Mouse (Mus musculus): Measurements from ENCODE around the gene Selenop. TPM values are rescaled to one million over a fixed set of nuclear protein-coding genes. Genes with fewer than 3 reads are reported as not detected.
A peak's percentile ranks its signal among the peaks of the same experiment; 100 is the strongest.

Gene Selenop
- polyA plus RNA-seq, 1 experiment from 2014 or later: 245 TPM

- no peaks in the 10 kb centered on the region for H3K4me1 ChIP-seq
- H3K9me3 ChIP-seq (replicated peaks): no peaks in the 10 kb centered on the region
- H3K36me3 ChIP-seq: no peaks in the 10 kb centered on the region
- H3K4me2 ChIP-seq: no peak overlapping the region
- 62% methylated on average over 2 of the region's 2 CpGs for WGBS (ENCODE audit: insufficient replicate concordance)
- no peak for ATAC-seq
- H3K9ac ChIP-seq: no peak overlapping the region
- H3K4me3 ChIP-seq: no peak overlapping the region
- peak overlapping the region; percentile 12; the same call in 1 of the 2 replicates for H3K27ac ChIP-seq
- H3K27me3 ChIP-seq (replicated peaks): no peaks in the 10 kb centered on the region
Observed at GRCm38 (mm10) chr15:3250620-3251019, 17.7 kb upstream of the Selenop start.

GRCm38 (mm10) chr15:3251031-3251717, 17.2 kb upstream of the Selenop start:
- no peak; the same call in 1 of the 2 replicates for ATAC-seq
- no peak overlapping the region for H3K4me2 ChIP-seq
- H3K27ac ChIP-seq: peak overlapping the region; percentile 48; the same call in 1 of the 2 replicates
- WGBS (ENCODE audit: insufficient replicate concordance): 61% methylated on average over 3 of the region's 3 CpGs
- H3K27me3 ChIP-seq (replicated peaks): no peaks in the 10 kb centered on the region
- no peaks in the 10 kb centered on the region for H3K36me3 ChIP-seq
- H3K9ac ChIP-seq: no peak overlapping the region
- H3K4me3 ChIP-seq: no peak overlapping the region
- no peaks in the 10 kb centered on the region for H3K4me1 ChIP-seq
- no peaks in the 10 kb centered on the region for H3K9me3 ChIP-seq (replicated peaks)

GRCm38 (mm10) chr15:3251718-3252067, 16.7 kb upstream of the Selenop start:
- Histone ChIP-seq H3K4me1 (no peaks in the 10 kb centered on the region), H3K4me3 (no peak overlapping the region), H3K27me3 (replicated peaks) (no peaks in the 10 kb centered on the region), H3K27ac (no peak overlapping the region), H3K36me3 (no peaks in the 10 kb centered on the region), H3K4me2 (no peak overlapping the region), H3K9me3 (replicated peaks) (no peaks in the 10 kb centered on the region), H3K9ac (no peak overlapping the region)
- no peak for ATAC-seq

GRCm38 (mm10) chr15:3259025-3259424, 9.3 kb upstream of the Selenop start:
- H3K9ac ChIP-seq: no peak overlapping the region
- H3K9me3 ChIP-seq (replicated peaks): no peaks in the 10 kb centered on the region
- WGBS (ENCODE audit: insufficient replicate concordance): 33% methylated on average over 1 of the region's 1 CpGs
- H3K4me3 ChIP-seq: no peak overlapping the region
- ATAC-seq: no peak
- H3K27ac ChIP-seq: no peak overlapping the region
- H3K27me3 ChIP-seq (replicated peaks): no peaks in the 10 kb centered on the region
- H3K4me1 ChIP-seq: no peaks in the 10 kb centered on the region
- H3K36me3 ChIP-seq: no peaks in the 10 kb centered on the region
- H3K4me2 ChIP-seq: no peak overlapping the region

GRCm38 (mm10) chr15:3260309-3260708, 8.0 kb upstream of the Selenop start:
- Histone ChIP-seq H3K9me3 (replicated peaks) (no peaks in the 10 kb centered on the region), H3K4me1 (no peaks in the 10 kb centered on the region), H3K36me3 (no peaks in the 10 kb centered on the region), H3K27ac (no peak overlapping the region), H3K4me3 (no peak overlapping the region), H3K27me3 (replicated peaks) (no peaks in the 10 kb centered on the region), H3K4me2 (no peak overlapping the region), H3K9ac (no peak overlapping the region)
- ATAC-seq: no peak
- 72% methylated on average over 4 of the region's 4 CpGs for WGBS (ENCODE audit: insufficient replicate concordance)

GRCm38 (mm10) chr15:3262883-3263282, 5.5 kb upstream of the Selenop start:
- H3K4me1 ChIP-seq: no peaks in the 10 kb centered on the region
- H3K27me3 ChIP-seq (replicated peaks): no peaks in the 10 kb centered on the region
- WGBS (ENCODE audit: insufficient replicate concordance): 56% methylated on average over 3 of the region's 3 CpGs

GRCm38 (mm10) chr15:3264293-3264692, 4.1 kb upstream of the Selenop start:
- H3K27me3 ChIP-seq (replicated peaks): no peaks in the 10 kb centered on the region
- ATAC-seq: no peak
- no peak overlapping the region for H3K4me2 ChIP-seq
- H3K9me3 ChIP-seq (replicated peaks): no peaks in the 10 kb centered on the region
- no peaks in the 10 kb centered on the region for H3K36me3 ChIP-seq
- H3K9ac ChIP-seq: no peak overlapping the region
- 43% methylated on average over 4 of the region's 4 CpGs for WGBS (ENCODE audit: insufficient replicate concordance)
- H3K4me3 ChIP-seq: no peak overlapping the region
- no peak overlapping the region for H3K27ac ChIP-seq
- peaks cover 2% of the 10 kb centered on the region; the same call in 1 of the 2 replicates for H3K4me1 ChIP-seq

More at GRCm38 (mm10) chr15:3262883-3263282, 5.5 kb upstream of the Selenop start:
- ATAC-seq: no peak
- Histone ChIP-seq H3K9ac (no peak overlapping the region), H3K27ac (no peak overlapping the region), H3K36me3 (no peaks in the 10 kb centered on the region), H3K4me3 (no peak overlapping the region), H3K9me3 (replicated peaks) (no peaks in the 10 kb centered on the region), H3K4me2 (no peak overlapping the region)

GRCm38 (mm10) chr15:3264828-3265227, 3.5 kb upstream of the Selenop start:
- no peaks in the 10 kb centered on the region for H3K27me3 ChIP-seq (replicated peaks)
- 38% methylated on average over 1 of the region's 1 CpGs for WGBS (ENCODE audit: insufficient replicate concordance)

GRCm38 (mm10) chr15:3269496-3269895, 1.1 kb downstream of the Selenop start:
- Histone ChIP-seq H3K4me3 (no peak overlapping the region), H3K9ac (no peak overlapping the region), H3K9me3 (replicated peaks) (no peaks in the 10 kb centered on the region), H3K27me3 (replicated peaks) (no peaks in the 10 kb centered on the region), H3K36me3 (peaks cover 3% of the 10 kb centered on the region; the same call in 1 of the 2 replicates), H3K27ac (peak overlapping the region; percentile 69; the same call in 1 of the 2 replicates), H3K4me1 (peaks cover 11% of the 10 kb centered on the region; the same call in 1 of the 2 replicates), H3K4me2 (no peak overlapping the region)
- no peak for ATAC-seq
- 68% methylated on average over 4 of the region's 4 CpGs for WGBS (ENCODE audit: insufficient replicate concordance)

More at GRCm38 (mm10) chr15:3264828-3265227, 3.5 kb upstream of the Selenop start:
- Histone ChIP-seq H3K4me1 (peaks cover 8% of the 10 kb centered on the region; the same call in 1 of the 2 replicates), H3K4me2 (no peak overlapping the region), H3K27ac (no peak overlapping the region), H3K9me3 (replicated peaks) (no peaks in the 10 kb centered on the region), H3K9ac (no peak overlapping the region), H3K36me3 (no peaks in the 10 kb centered on the region), H3K4me3 (no peak overlapping the region)
- no peak for ATAC-seq

- no peaks in the 10 kb centered on the region for H3K9me3 ChIP-seq (replicated peaks)
- H3K4me3 ChIP-seq: peak overlapping the region; percentile 55
- no peaks in the 10 kb centered on the region for H3K27me3 ChIP-seq (replicated peaks)
- peak; percentile 46; the same call in 1 of the 2 replicates for ATAC-seq
- H3K4me1 ChIP-seq: peaks cover 11% of the 10 kb centered on the region; the same call in 1 of the 2 replicates
- peaks cover 4% of the 10 kb centered on the region; the same call in 1 of the 2 replicates for H3K36me3 ChIP-seq
- peak overlapping the region; percentile 40; the same call in 1 of the 2 replicates for H3K9ac ChIP-seq
- 21% methylated on average over 6 of the region's 6 CpGs for WGBS (ENCODE audit: insufficient replicate concordance)
- peak overlapping the region; percentile 57 for H3K4me2 ChIP-seq
- H3K27ac ChIP-seq: peak overlapping the region; percentile 69
Observed at GRCm38 (mm10) chr15:3269996-3270645, 1.8 kb downstream of the Selenop start.

- peaks cover 7% of the 10 kb centered on the region for H3K36me3 ChIP-seq
- H3K4me3 ChIP-seq: peak overlapping the region; percentile 55
- no peaks in the 10 kb centered on the region for H3K9me3 ChIP-seq (replicated peaks)
- 2% methylated on average over 12 of the region's 12 CpGs for WGBS (ENCODE audit: insufficient replicate concordance)
- H3K27ac ChIP-seq: peak overlapping the region; percentile 69
- ATAC-seq: peak; percentile 89
- H3K4me2 ChIP-seq: peak overlapping the region; percentile 57
- peak overlapping the region; percentile 40 for H3K9ac ChIP-seq
- no peaks in the 10 kb centered on the region for H3K27me3 ChIP-seq (replicated peaks)
- peaks cover 11% of the 10 kb centered on the region; the same call in 1 of the 2 replicates for H3K4me1 ChIP-seq
Observed at GRCm38 (mm10) chr15:3270646-3271077, 2.3 kb downstream of the Selenop start.

- Histone ChIP-seq H3K4me1 (peaks cover 11% of the 10 kb centered on the region; the same call in 1 of the 2 replicates), H3K4me3 (peak overlapping the region; percentile 55), H3K9ac (peak overlapping the region; percentile 68), H3K27ac (peak overlapping the region; percentile 64), H3K9me3 (replicated peaks) (no peaks in the 10 kb centered on the region), H3K36me3 (peaks cover 12% of the 10 kb centered on the region), H3K4me2 (peak overlapping the region; percentile 57), H3K27me3 (replicated peaks) (no peaks in the 10 kb centered on the region)
- 22% methylated on average over 6 of the region's 6 CpGs for whole genome bisulfite sequencing (ENCODE audit: insufficient replicate concordance)
- ATAC-seq: peak; percentile 49; the same call in 1 of the 2 replicates
Observed at GRCm38 (mm10) chr15:3271216-3271615, 2.9 kb downstream of the Selenop start.

Data from liver, embryonic 12.5 days (tissue).